Mouse (Mus musculus) lung, postnatal 0 days (tissue): ENCODE measurements at regions not wholly inside any gene's neighbourhood (a gene's known extent, or its start where the extent isn't known, plus 50 kb on each side); places are given as distances from the start of the nearest gene placed in this dataset.

ENCODE experiments used
- ATAC-seq: fragments of 200-750 bp; cut with Nextera tagmentation; 2 replicates; pipeline ENCODE4 v1.8.0; 2017; ENCODE audit warnings: moderate library complexity
- DNase-seq: peaks from one replicate; pipeline ENCODE4 v3.0.0-alpha.2; 2016; ENCODE audit warnings: low spot score
- H3K27ac ChIP-seq: fragments of 300-500 bp; sonication (generic); 2 replicates; pipeline ENCODE4 v1.5.1; 2014; ENCODE audit warnings: antibody characterized with exemption, mild to moderate bottlenecking, low read length, mixed read lengths
- H3K27me3 ChIP-seq: fragments of 300-500 bp; sonication (generic); replicated peaks from 2 replicates; pipeline ENCODE4 v1.6.1; 2014; ENCODE audit warnings: low read length, mixed read lengths; ENCODE audit not compliant: insufficient read depth
- H3K36me3 ChIP-seq: fragments of 300-500 bp; sonication (generic); 2 replicates; pipeline ENCODE4 v1.6.1; 2014; ENCODE audit warnings: low read length, mixed read lengths; ENCODE audit not compliant: insufficient read depth
- H3K4me1 ChIP-seq: fragments of 300-500 bp; sonication (generic); 2 replicates; pipeline ENCODE4 v1.6.1; 2014; ENCODE audit warnings: antibody characterized with exemption, low read depth, low read length, mixed read lengths; ENCODE audit not compliant: insufficient read depth
- H3K4me2 ChIP-seq: fragments of 300-500 bp; sonication (generic); replicated peaks from 2 replicates; pipeline ENCODE4 v1.6.1; 2014; ENCODE audit warnings: low read depth, mild to moderate bottlenecking, low read length, moderate library complexity, mixed read lengths
- H3K4me3 ChIP-seq: fragments of 300-500 bp; sonication (generic); 2 replicates; pipeline ENCODE4 v1.5.1; 2014; ENCODE audit warnings: low read depth, low read length
- H3K9ac ChIP-seq: fragments of 300-500 bp; sonication (generic); replicated peaks from 2 replicates; pipeline ENCODE4 v1.6.1; 2014; ENCODE audit warnings: low read depth, mild to moderate bottlenecking
- H3K9me3 ChIP-seq: fragments of 300-500 bp; sonication (generic); 2 replicates; pipeline ENCODE4 v1.6.1; 2016; ENCODE audit warnings: low read length, mixed read lengths
- CTCF ChIP-seq: IDR thresholded peaks from 2 replicates; pipeline ENCODE4 v1.5.1; 2016; ENCODE audit warnings: antibody characterized with exemption, mild to moderate bottlenecking
- EP300 ChIP-seq: IDR thresholded peaks from 2 replicates; pipeline ENCODE4 v1.6.1; 2016; ENCODE audit warnings: antibody characterized with exemption, mild to moderate bottlenecking, control low read depth
- WGBS: fragments of 180-500 bp; shearing (Covaris S2); extraction: QIAGEN DNeasy Blood & Tissue Kit; methylation state at CpG from one replicate; pipeline ENCODE4 v1.1.7; 2014; 5-methylcytosine and 5-hydroxymethylcytosine counted together

DNA sequence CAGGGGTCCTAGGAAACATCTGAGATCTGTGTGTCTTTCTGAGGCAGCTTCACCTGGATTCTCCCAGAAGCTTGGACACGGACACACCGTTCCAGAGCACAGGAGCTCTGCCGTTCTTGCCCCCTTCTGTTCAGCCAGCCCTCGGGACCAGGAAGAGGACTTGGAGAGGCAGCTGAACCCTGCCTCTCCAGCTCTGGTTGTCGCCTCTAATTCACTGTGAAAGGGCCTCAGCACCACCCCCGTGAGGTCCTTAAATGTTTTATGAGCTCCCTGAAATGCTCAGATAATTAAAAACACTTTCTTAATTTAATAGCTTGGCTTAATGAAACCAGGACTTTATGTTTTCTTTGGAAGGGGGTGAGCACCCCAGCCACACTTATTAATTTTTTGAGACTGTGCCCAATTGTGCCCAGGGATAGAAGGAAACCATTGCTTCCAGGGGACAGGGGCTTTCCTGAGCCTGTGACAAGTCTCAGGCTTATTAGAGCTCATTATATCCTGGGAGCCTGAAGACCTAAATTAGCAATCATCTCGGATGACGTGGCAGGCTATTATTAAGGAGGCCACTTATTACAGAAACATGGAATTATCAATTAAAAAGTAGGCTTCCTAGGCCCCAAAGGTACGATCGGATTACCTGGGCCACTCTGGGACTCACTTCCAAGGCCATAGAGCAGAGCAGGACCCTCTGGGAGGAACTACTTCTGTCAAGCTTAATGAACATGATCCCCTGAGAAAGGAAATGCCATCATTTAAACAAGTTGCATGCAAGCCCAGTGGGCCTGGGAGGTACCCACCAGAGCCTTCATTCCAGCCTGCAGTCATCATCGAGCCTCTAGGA lies 263.4 kb upstream of the Dynlrb2 start:
- Histone ChIP-seq H3K4me2 (no peak overlapping the region), H3K27ac (no peak overlapping the region), H3K9me3 (no peaks in the 10 kb centered on the region), H3K9ac (no peak overlapping the region), H3K36me3 (no peaks in the 10 kb centered on the region), H3K4me3 (no peak overlapping the region), H3K27me3 (no peaks in the 10 kb centered on the region), H3K4me1 (no peaks in the 10 kb centered on the region; the same call in none of the 2 replicates)
- ATAC-seq (no peak), DNase-seq (no peak)
- TF ChIP-seq CTCF, result no peak
- no peak for TF ChIP-seq EP300
- 86% methylated on average over 11 of the region's 11 CpGs for WGBS

DNA sequence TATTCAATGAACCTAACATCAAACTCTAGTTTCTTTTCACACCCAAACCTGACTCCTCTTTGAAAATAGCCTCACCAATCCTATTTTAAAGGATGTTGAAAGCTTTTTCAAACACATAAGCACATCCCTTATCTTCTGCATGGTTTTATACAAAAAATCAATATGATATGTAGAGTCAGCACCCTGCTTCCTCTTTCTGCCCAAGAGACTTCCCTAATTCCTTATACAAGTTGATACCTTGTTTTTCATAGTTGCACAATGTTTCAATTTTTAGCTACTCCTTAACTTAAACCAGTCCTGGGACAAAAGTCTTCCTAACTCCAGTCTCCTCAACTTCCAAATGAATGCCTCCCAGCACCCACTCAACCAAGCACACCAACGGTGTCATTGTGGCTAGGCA lies 266.1 kb upstream of the Dynlrb2 start:
- TF ChIP-seq EP300 (no peak), CTCF (no peak)
- Histone ChIP-seq H3K4me3 (no peak overlapping the region), H3K36me3 (no peaks in the 10 kb centered on the region), H3K4me2 (no peak overlapping the region), H3K4me1 (no peaks in the 10 kb centered on the region; the same call in none of the 2 replicates), H3K27me3 (no peaks in the 10 kb centered on the region), H3K9ac (no peak overlapping the region), H3K9me3 (no peaks in the 10 kb centered on the region), H3K27ac (no peak overlapping the region)
- ATAC-seq (no peak), DNase-seq (no peak)
- WGBS, result 96% methylated on average over 1 of the region's 1 CpGs

DNA sequence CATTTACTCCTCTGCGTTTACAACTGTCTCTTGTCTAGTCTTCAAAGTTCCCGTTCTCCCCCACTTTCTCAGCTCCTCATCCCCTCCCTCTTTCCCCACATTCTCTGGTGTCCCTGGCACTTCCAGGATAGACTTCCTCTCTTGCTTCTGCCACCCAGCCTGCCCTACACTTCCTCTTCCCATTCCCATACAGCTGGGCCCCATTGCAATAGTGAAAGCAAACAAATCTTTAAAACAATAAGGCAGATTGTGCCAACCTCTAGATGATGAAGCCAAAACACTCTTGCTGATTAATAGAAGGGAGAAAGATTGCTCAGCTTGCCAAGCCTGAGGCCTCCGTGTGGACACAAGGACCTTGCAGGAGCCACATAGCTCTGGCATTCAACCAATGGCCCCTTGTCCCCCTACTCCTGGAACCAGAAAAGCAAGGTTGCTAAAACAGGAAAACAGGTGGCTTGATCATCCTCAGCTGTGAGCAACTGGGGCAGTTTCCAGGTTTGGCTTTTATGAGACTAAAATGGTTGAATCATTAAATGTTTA lies 267.1 kb upstream of the Dynlrb2 start:
- peak; percentile 65 for DNase-seq
- TF ChIP-seq CTCF, result peak; percentile 17; the same call in 1 of the 2 replicates
- TF ChIP-seq EP300, result no peak
- no peaks in the 10 kb centered on the region for H3K36me3 ChIP-seq
- 30% methylated on average over 3 of the region's 3 CpGs for WGBS
- no peak overlapping the region for H3K9ac ChIP-seq
- ATAC-seq, result peak; percentile 57
- no peak overlapping the region for H3K4me3 ChIP-seq
- H3K9me3 ChIP-seq, result no peaks in the 10 kb centered on the region
- no peaks in the 10 kb centered on the region for H3K27me3 ChIP-seq
- no peak overlapping the region for H3K27ac ChIP-seq
- H3K4me2 ChIP-seq, result no peak overlapping the region
- H3K4me1 ChIP-seq, result no peaks in the 10 kb centered on the region; the same call in 1 of the 2 replicates

DNA sequence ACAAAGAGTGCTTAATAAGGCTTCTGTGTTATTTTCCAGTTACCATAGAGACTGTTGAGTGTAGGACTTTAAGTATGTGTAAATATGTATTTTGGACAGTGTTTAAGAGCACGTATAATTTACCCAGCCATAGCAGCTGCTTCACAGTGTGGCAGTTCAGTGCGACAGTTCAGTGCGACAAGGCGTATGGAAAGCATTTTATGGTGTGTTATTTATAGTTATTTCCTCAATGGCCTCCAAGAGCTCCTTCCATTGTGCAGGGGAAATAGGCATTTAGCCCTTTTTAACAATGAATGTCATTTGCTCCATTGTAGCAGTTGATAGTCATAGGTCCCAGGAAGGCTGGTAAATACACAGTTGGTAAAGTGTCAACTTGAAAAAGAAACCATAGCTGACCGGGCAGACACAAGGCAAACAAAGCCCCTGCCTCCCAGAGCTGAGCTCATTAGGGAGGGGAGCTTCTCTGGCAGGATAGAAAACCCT lies 275.1 kb upstream of the Dynlrb2 start:
- DNase-seq, result peak; percentile 92
- Histone ChIP-seq H3K4me1 (peaks cover 4% of the 10 kb centered on the region; the same call in 1 of the 2 replicates), H3K27me3 (no peaks in the 10 kb centered on the region), H3K4me2 (peak overlapping the region; percentile 25; the same call in 1 of the 2 replicates), H3K9ac (no peak overlapping the region), H3K27ac (peak overlapping the region; percentile 68), H3K4me3 (no peak overlapping the region), H3K36me3 (no peaks in the 10 kb centered on the region), H3K9me3 (no peaks in the 10 kb centered on the region)
- peak; percentile 98 for ATAC-seq
- 8% methylated on average over 5 of the region's 5 CpGs for WGBS
- TF ChIP-seq CTCF (no peak), EP300 (peak; percentile 79)

DNA sequence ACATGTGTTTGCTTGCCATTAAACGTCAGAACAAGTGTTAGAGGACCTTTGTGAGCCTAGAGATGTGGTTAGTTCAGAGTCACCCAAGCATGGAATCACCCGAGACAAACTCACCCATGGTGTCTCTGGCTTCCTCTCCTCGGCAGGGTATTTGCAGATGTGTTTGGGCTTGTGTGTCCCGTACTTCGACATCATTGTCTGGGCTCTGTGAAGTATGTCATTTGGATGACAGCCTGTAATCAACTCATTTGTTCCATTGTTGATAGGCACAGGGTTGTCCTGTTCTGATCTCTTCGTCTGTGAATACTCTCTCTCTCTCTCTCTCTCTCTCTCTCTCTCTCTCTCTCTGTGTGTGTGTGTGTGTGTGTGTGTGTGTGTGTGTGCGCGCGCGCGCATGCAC lies 277.8 kb upstream of the Dynlrb2 start:
- Histone ChIP-seq H3K36me3 (no peaks in the 10 kb centered on the region), H3K4me3 (no peak overlapping the region), H3K27me3 (no peaks in the 10 kb centered on the region), H3K4me2 (no peak overlapping the region), H3K9me3 (no peaks in the 10 kb centered on the region), H3K9ac (no peak overlapping the region), H3K4me1 (peaks cover 4% of the 10 kb centered on the region; the same call in 1 of the 2 replicates), H3K27ac (no peak overlapping the region)
- TF ChIP-seq EP300 (no peak), CTCF (no peak)
- ATAC-seq, result no peak
- WGBS, result 89% methylated on average over 11 of the region's 11 CpGs
- no peak for DNase-seq

DNA sequence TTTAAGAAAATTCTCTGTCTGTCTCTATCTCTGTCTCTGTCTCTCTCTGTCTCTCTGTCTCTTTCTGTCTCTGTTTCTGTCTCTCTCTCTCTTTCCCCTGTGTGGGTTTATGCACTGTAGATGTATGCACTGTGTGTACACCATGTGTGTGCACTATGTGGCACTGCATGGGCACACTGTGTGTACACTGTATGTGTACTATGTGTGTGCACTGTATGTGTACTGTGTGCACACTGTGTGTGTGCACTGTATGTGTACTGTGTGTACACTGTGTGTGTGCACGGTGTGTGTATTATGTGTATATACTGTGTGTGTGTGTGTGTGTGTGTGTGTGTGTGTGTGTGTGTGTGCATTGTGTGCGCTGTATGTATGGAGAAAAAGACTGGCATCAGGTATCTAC lies 281.5 kb upstream of the Dynlrb2 start:
- Histone ChIP-seq H3K27me3 (no peaks in the 10 kb centered on the region), H3K4me1 (no peaks in the 10 kb centered on the region), H3K36me3 (no peaks in the 10 kb centered on the region), H3K9me3 (no peaks in the 10 kb centered on the region), H3K27ac (no peak overlapping the region), H3K4me3 (no peak overlapping the region), H3K9ac (no peak overlapping the region), H3K4me2 (no peak overlapping the region)
- WGBS, result 100% methylated on average over 2 of the region's 2 CpGs
- no peak for DNase-seq
- ATAC-seq, result no peak
- TF ChIP-seq CTCF, result no peak
- no peak for TF ChIP-seq EP300
